Mouse (Mus musculus) testis, adult 2 months (tissue): Measurements from ENCODE around the gene Rbfox3.

Experiments
- CTCF ChIP-seq: fragments of 200-500 bp; IDR thresholded peaks from 2 replicates; pipeline ENCODE4 v1.5.1; 2012; ENCODE audit warnings: low read depth, mild to moderate bottlenecking, inconsistent platforms, low read length, moderate library complexity; ENCODE audit not compliant: control insufficient read depth, insufficient read depth, insufficient replicate concordance
- POLR2A ChIP-seq: fragments of 200-500 bp; IDR thresholded peaks from 2 replicates; pipeline ENCODE4 v1.6.1; 2012; ENCODE audit warnings: low read depth, mild to moderate bottlenecking, inconsistent platforms, low read length, moderate library complexity; ENCODE audit not compliant: control insufficient read depth

DNA sequence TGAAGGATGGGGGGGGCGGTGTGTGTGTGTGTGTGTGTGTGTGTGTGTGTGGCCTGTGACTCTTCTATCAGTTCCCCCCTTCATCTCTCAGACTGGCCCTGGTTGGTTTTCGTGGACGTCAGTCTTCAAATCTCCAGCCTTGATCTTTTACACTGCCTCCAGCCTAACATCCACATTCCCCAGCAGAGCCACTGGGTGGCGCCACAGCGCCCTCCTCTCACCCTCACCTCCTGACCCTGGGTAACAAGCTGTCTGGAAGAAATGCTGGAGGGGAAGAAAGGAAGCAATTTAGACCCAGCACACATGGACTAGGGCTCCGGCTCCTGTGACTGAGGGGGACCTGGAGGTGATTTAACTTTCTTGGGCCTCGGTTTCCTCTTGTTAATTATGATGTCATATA lies 173.1 kb downstream of the Rbfox3 start:
- TF ChIP-seq POLR2A: no peak
- TF ChIP-seq CTCF: peak; percentile 84; the same call in 1 of the 2 replicates
